Mouse (Mus musculus): ENCODE measurements around the gene Nme4. TPM values are rescaled to one million over a fixed set of nuclear protein-coding genes. Genes with fewer than 3 reads are reported as not detected.
"Not testable (repeated sequence)": the region's sequence is repeated elsewhere in the genome, so short reads cannot be mapped to it uniquely, and the experiment has no call there.

The Nme4 gene
- polyA plus RNA-seq, 1 experiment from 2014 or later, result 50.8 TPM

GRCm38 (mm10) chr17:26123267-26123684, 27.9 kb upstream of the Nme4 start, which contains the start of gene Mrpl28:
Mrpl28 (plus strand) TSS chr17:26123500.
- peak within 1 kb of the TSS; percentile 92 for H3K4me2 ChIP-seq (replicated peaks)
- peak within 1 kb of the TSS; percentile 77 for H3K9ac ChIP-seq
- H3K27ac ChIP-seq, result no peak within 1 kb of the TSS
- H3K4me1 ChIP-seq, result peaks cover 15% of the 10 kb centered on the region
- peak; percentile 68 for ATAC-seq (ENCODE audit: low FRiP score, low read depth)
- H3K9me3 ChIP-seq, result no peaks in the 10 kb centered on the region
- 0 out of 2 replicates have a peak, but pooled peaks cover 9% of the 10 kb centered on the region for H3K27me3 ChIP-seq (replicated peaks)
- H3K36me3 ChIP-seq, result peaks cover 31% of the 10 kb centered on the region
- H3K4me3 ChIP-seq, result peak within 1 kb of the TSS; percentile 89
- WGBS, result under 1% methylated on average over 32 of the region's 32 CpGs

- H3K9ac ChIP-seq, result no peak overlapping the region
These were observed 27.2 kb upstream of the Nme4 start for GRCm38 (mm10) chr17:26122431-26123140.

GRCm38 (mm10) chr17:26119766-26120710, 24.6 kb upstream of the Nme4 start:
- H3K36me3 ChIP-seq, result peaks cover under 1% of the 10 kb centered on the region
- H3K4me1 ChIP-seq, result peaks cover 15% of the 10 kb centered on the region
- 52% methylated on average over 33 of the region's 33 CpGs for WGBS
- peaks cover 30% of the 10 kb centered on the region for H3K27me3 ChIP-seq (replicated peaks)
- H3K9ac ChIP-seq, result no peak overlapping the region
- H3K27ac ChIP-seq, result no peak overlapping the region
- no peak overlapping the region for H3K4me3 ChIP-seq
- H3K4me2 ChIP-seq (replicated peaks), result 0 out of 2 replicates have a peak overlapping the region, but pooled peaks have one; percentile 5
- no peaks in the 10 kb centered on the region for H3K9me3 ChIP-seq
- ATAC-seq (ENCODE audit: low FRiP score, low read depth), result no peak

More at GRCm38 (mm10) chr17:26122431-26123140, 27.2 kb upstream of the Nme4 start:
- H3K36me3 ChIP-seq, result peaks cover 25% of the 10 kb centered on the region
- H3K27me3 ChIP-seq (replicated peaks), result 0 out of 2 replicates have a peak, but pooled peaks cover 9% of the 10 kb centered on the region
- 0 out of 2 replicates have a peak, but pooled peaks have one; percentile 22 for ATAC-seq (ENCODE audit: low FRiP score, low read depth)
- H3K4me2 ChIP-seq (replicated peaks), result no peak overlapping the region
- WGBS, result 62% methylated on average over 5 of the region's 5 CpGs
- peaks cover 15% of the 10 kb centered on the region for H3K4me1 ChIP-seq
- no peak overlapping the region for H3K27ac ChIP-seq
- H3K9me3 ChIP-seq, result no peaks in the 10 kb centered on the region
- H3K4me3 ChIP-seq, result no peak overlapping the region

GRCm38 (mm10) chr17:26116503-26117258, 21.3 kb upstream of the Nme4 start:
- Histone ChIP-seq H3K27me3 (replicated peaks) (peaks cover 62% of the 10 kb centered on the region), H3K9me3 (no peaks in the 10 kb centered on the region), H3K36me3 (no peaks in the 10 kb centered on the region), H3K4me2 (replicated peaks) (no peak overlapping the region), H3K4me3 (no peak overlapping the region), H3K9ac (no peak overlapping the region), H3K4me1 (peaks cover 13% of the 10 kb centered on the region), H3K27ac (no peak overlapping the region)
- ATAC-seq (ENCODE audit: low FRiP score, low read depth), result no peak
- WGBS, result 86% methylated on average over 17 of the region's 17 CpGs

GRCm38 (mm10) chr17:26115956-26116487, 20.6 kb upstream of the Nme4 start:
- no peaks in the 10 kb centered on the region for H3K36me3 ChIP-seq
- no peak overlapping the region for H3K4me2 ChIP-seq (replicated peaks)
- H3K27me3 ChIP-seq (replicated peaks), result peaks cover 68% of the 10 kb centered on the region
- no peak overlapping the region for H3K9ac ChIP-seq
- peaks cover 13% of the 10 kb centered on the region for H3K4me1 ChIP-seq
- H3K9me3 ChIP-seq, result no peaks in the 10 kb centered on the region
- WGBS, result 45% methylated on average over 2 of the region's 3 CpGs
- no peak for ATAC-seq (ENCODE audit: low FRiP score, low read depth)
- no peak overlapping the region for H3K27ac ChIP-seq
- no peak overlapping the region for H3K4me3 ChIP-seq

- Histone ChIP-seq H3K9me3 (no peaks in the 10 kb centered on the region), H3K4me2 (replicated peaks) (no peak overlapping the region), H3K4me3 (no peak overlapping the region), H3K9ac (no peak overlapping the region), H3K27ac (no peak overlapping the region), H3K4me1 (peaks cover 13% of the 10 kb centered on the region), H3K36me3 (no peaks in the 10 kb centered on the region), H3K27me3 (replicated peaks) (peaks cover 75% of the 10 kb centered on the region)
- ATAC-seq (ENCODE audit: low FRiP score, low read depth), result no peak
- WGBS, result 80% methylated on average over 7 of the region's 7 CpGs
These were observed 19.9 kb upstream of the Nme4 start for GRCm38 (mm10) chr17:26115205-26115898.

GRCm38 (mm10) chr17:26114461-26114860, 19.1 kb upstream of the Nme4 start:
- H3K4me3 ChIP-seq; ATAC-seq (ENCODE audit: low FRiP score, low read depth); H3K36me3 ChIP-seq; H3K4me2 ChIP-seq (replicated peaks); H3K9me3 ChIP-seq; H3K27ac ChIP-seq; H3K9ac ChIP-seq: not testable (repeated sequence)
- Histone ChIP-seq H3K4me1 (peaks cover 13% of the 10 kb centered on the region), H3K27me3 (replicated peaks) (peaks cover 71% of the 10 kb centered on the region)
- 69% methylated on average over 7 of the region's 7 CpGs for WGBS

- peak overlapping the region; percentile 96 for H3K4me2 ChIP-seq (replicated peaks)
- H3K9me3 ChIP-seq, result no peaks in the 10 kb centered on the region
- no peak for ATAC-seq (ENCODE audit: low FRiP score, low read depth)
- H3K36me3 ChIP-seq, result no peaks in the 10 kb centered on the region
- WGBS, result 10% methylated on average over 8 of the region's 8 CpGs
- H3K4me1 ChIP-seq, result peaks cover 13% of the 10 kb centered on the region
- H3K9ac ChIP-seq, result no peak overlapping the region
- peak overlapping the region; percentile 70 for H3K4me3 ChIP-seq
- peaks cover 69% of the 10 kb centered on the region for H3K27me3 ChIP-seq (replicated peaks)
- H3K27ac ChIP-seq, result no peak overlapping the region
These were observed 18.7 kb upstream of the Nme4 start for GRCm38 (mm10) chr17:26114061-26114460.

- Histone ChIP-seq H3K36me3 (no peaks in the 10 kb centered on the region), H3K27ac (no peak within 1 kb of the TSS), H3K9ac (peak within 1 kb of the TSS; percentile 76), H3K9me3 (no peaks in the 10 kb centered on the region), H3K4me2 (replicated peaks) (peak within 1 kb of the TSS; percentile 96), H3K4me1 (peaks cover 13% of the 10 kb centered on the region), H3K4me3 (peak within 1 kb of the TSS; percentile 70), H3K27me3 (replicated peaks) (peaks cover 66% of the 10 kb centered on the region)
- WGBS, result 1% methylated on average over 75 of the region's 75 CpGs
- peak; percentile 51; the same call in 1 of the 2 replicates for ATAC-seq (ENCODE audit: low FRiP score, low read depth)
These were observed 18.0 kb upstream of the Nme4 start, which contains the start of gene Tmem8 for GRCm38 (mm10) chr17:26113181-26113948. Tmem8 (plus strand) TSS chr17:26113299.

- H3K9me3 ChIP-seq, result no peaks in the 10 kb centered on the region
- 19% methylated on average over 14 of the region's 14 CpGs for WGBS
- H3K36me3 ChIP-seq, result no peaks in the 10 kb centered on the region
- peaks cover 13% of the 10 kb centered on the region for H3K4me1 ChIP-seq
- H3K27me3 ChIP-seq (replicated peaks), result peaks cover 66% of the 10 kb centered on the region
- peak overlapping the region; percentile 70 for H3K4me3 ChIP-seq
- H3K27ac ChIP-seq, result no peak overlapping the region
- H3K4me2 ChIP-seq (replicated peaks), result peak overlapping the region; percentile 96
- peak overlapping the region; percentile 76 for H3K9ac ChIP-seq
- ATAC-seq (ENCODE audit: low FRiP score, low read depth), result no peak
These were observed 17.3 kb upstream of the Nme4 start for GRCm38 (mm10) chr17:26112751-26113150.

All from neural tube, embryonic 12.5 days (tissue).